Mouse (Mus musculus) C2C12 (cell line): ENCODE results near the gene P2rx1.

ENCODE experiments used
- CTCF ChIP-seq: IDR thresholded peaks from one replicate; pipeline ENCODE4 v1.5.1; 2011; ENCODE audit not compliant: control insufficient read depth, insufficient read depth, insufficient read length
- MYOG ChIP-seq: IDR thresholded peaks from one replicate; pipeline ENCODE4 v1.6.1; 2011; ENCODE audit not compliant: control insufficient read depth, insufficient read length; ENCODE audit errors: extremely low read depth
- USF1 ChIP-seq: IDR thresholded peaks from one replicate; pipeline ENCODE4 v1.6.1; 2011; ENCODE audit warnings: low read depth, mild to moderate bottlenecking, control low read depth, moderate library complexity

GRCm38 (mm10) chr11:72963058-72963788 lies 35.7 kb upstream of the P2rx1 start:
- TF ChIP-seq CTCF (no peak), USF1 (no peak), MYOG (no peak)
